ENCODE assay signal across 1 mouse cellular context in the genomic region with DNA sequence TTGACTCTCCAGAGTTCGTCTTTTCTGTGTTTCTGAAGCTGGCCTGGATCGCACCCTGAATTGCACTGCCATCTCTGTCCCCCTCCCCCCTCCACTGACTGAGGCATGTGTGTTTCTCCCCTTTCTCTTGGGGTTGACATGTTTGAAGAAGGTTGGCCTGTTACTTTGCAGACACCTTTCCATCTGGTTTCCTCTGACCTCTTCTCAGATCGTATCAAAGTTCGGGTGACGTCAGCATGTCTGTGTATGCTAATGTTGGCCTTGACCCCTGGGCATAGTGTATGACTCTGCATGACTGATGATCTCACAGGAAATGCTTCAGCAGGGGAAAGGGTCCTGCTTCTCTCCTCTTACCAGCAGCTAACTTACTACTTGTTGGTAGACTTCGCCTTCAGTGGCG.
TF ChIP-seq lines count a peak whose summit lies in the region.

No protein-coding gene starts in this region.

TF ChIP-seq in CH12.LX, 34 proteins besides CTCF, POLR2A, EP300 and RAD21 (continued from another document):
- 0 out of 2 replicates have a peak, but pooled peaks have one; percentile 68 for TF ChIP-seq MAX (IDR thresholded peaks at IDR 0.05; ENCODE audit: low read length)
- peak; percentile 2; the same call in 1 of the 2 replicates for TF ChIP-seq SMC3 (IDR thresholded peaks at IDR 0.05; ENCODE audit: low read depth, low read length)
- TF ChIP-seq UBTF (IDR thresholded peaks at IDR 0.05; ENCODE audit: low read depth, low read length): no peak
- peak; percentile 61 for TF ChIP-seq BHLHE40 (IDR thresholded peaks at IDR 0.05; ENCODE audit: low read depth, low read length)
- TF ChIP-seq MXI1 (IDR thresholded peaks at IDR 0.05; ENCODE audit: low read depth, low read length): peak; percentile 41; the same call in 1 of the 2 replicates
- TF ChIP-seq MAFK (IDR thresholded peaks at IDR 0.05; ENCODE audit: insufficient replicate concordance, low read length): peak; percentile 47; the same call in 1 of the 2 replicates
- no peak for TF ChIP-seq CHD1 (IDR thresholded peaks at IDR 0.05; ENCODE audit: low read depth, low read length)
- TF ChIP-seq GABPA (IDR thresholded peaks at IDR 0.05; ENCODE audit: insufficient replicate concordance, low read depth, low read length): peak; percentile 49; the same call in 1 of the 2 replicates
- TF ChIP-seq SIN3A (IDR thresholded peaks at IDR 0.05; ENCODE audit: low read length): 0 out of 2 replicates have a peak, but pooled peaks have one; percentile 39
- TF ChIP-seq ZNF384 (IDR thresholded peaks at IDR 0.05; ENCODE audit: low read depth, low read length): no peak
- no peak for TF ChIP-seq KAT2A (IDR thresholded peaks at IDR 0.05; ENCODE audit: insufficient replicate concordance, low read length)
- peak; percentile 68 for TF ChIP-seq IRF4 (IDR thresholded peaks at IDR 0.05; ENCODE audit: low read depth, low read length)
- peak; percentile 85 for TF ChIP-seq JUN (IDR thresholded peaks at IDR 0.05; ENCODE audit: insufficient read depth, low read depth, low read length)
- TF ChIP-seq MYC (IDR thresholded peaks at IDR 0.05; ENCODE audit: low read depth, low read length): peak; percentile 57; the same call in 1 of the 2 replicates
- no peak for TF ChIP-seq E2F4 (IDR thresholded peaks at IDR 0.05; ENCODE audit: insufficient replicate concordance, low read depth, low read length)
- TF ChIP-seq HCFC1 (IDR thresholded peaks at IDR 0.05; ENCODE audit: low read depth, low read length): no peak; the same call in none of the 2 replicates
- TF ChIP-seq TBP (conservative IDR thresholded peaks at IDR 0.05; ENCODE audit: low read depth, low read length): 0 out of 2 replicates have a peak, but pooled peaks have one; percentile 52
- TF ChIP-seq JUND (conservative IDR thresholded peaks at IDR 0.05; ENCODE audit: low read depth, low read length): peak; percentile 86
- no peak; the same call in 1 of the 2 replicates for TF ChIP-seq RCOR1 (conservative IDR thresholded peaks at IDR 0.05; ENCODE audit: low read depth, low read length)
- TF ChIP-seq CHD2 (IDR thresholded peaks at IDR 0.05; ENCODE audit: low read length): peak; percentile 75
- peak; percentile 89 for TF ChIP-seq ETS1 (conservative IDR thresholded peaks at IDR 0.05; ENCODE audit: low read depth, low read length)
- TF ChIP-seq MAZ (IDR thresholded peaks at IDR 0.05; ENCODE audit: low read depth, low read length): peak; percentile 30; the same call in 1 of the 2 replicates
